Mouse (Mus musculus) forebrain, embryonic 14.5 days (tissue): Measurements from ENCODE around the gene Esam. TPM values are rescaled to one million over a fixed set of nuclear protein-coding genes. Genes with fewer than 3 reads are reported as not detected.

Source experiments
- ATAC-seq: fragments of 200-750 bp; cut with Nextera tagmentation; 2 replicates; pipeline ENCODE4 v1.8.0; 2017; ENCODE audit warnings: mild to moderate bottlenecking, moderate library complexity
- DNase-seq: peaks from one replicate; pipeline ENCODE4 v3.0.0-alpha.2; 2015; ENCODE audit warnings: low spot score
- H3K27ac ChIP-seq: fragments of 300-500 bp; sonication (generic); 2 replicates; pipeline ENCODE4 v1.5.1; 2014; ENCODE audit warnings: low read depth, mild to moderate bottlenecking, control low read depth, low read length, moderate library complexity
- H3K27me3 ChIP-seq: fragments of 300-500 bp; sonication (generic); replicated peaks from 2 replicates; pipeline ENCODE4 v1.6.1; 2014; ENCODE audit warnings: low read length, control low read depth, mixed read lengths; ENCODE audit not compliant: control insufficient read depth, insufficient read depth
- H3K36me3 ChIP-seq: fragments of 300-500 bp; sonication (generic); 2 replicates; pipeline ENCODE4 v1.6.1; 2014; ENCODE audit warnings: low read length, control low read depth; ENCODE audit not compliant: control insufficient read depth, insufficient read depth
- H3K4me1 ChIP-seq: fragments of 300-500 bp; sonication (generic); 2 replicates; pipeline ENCODE4 v1.6.1; 2014; ENCODE audit warnings: antibody characterized with exemption, low read length, control low read depth; ENCODE audit not compliant: control insufficient read depth, insufficient read depth
- H3K4me2 ChIP-seq: fragments of 300-500 bp; sonication (generic); 2 replicates; pipeline ENCODE4 v1.6.1; 2014; ENCODE audit warnings: mild to moderate bottlenecking, control low read depth, low read length
- H3K4me3 ChIP-seq: fragments of 300-500 bp; sonication (generic); 2 replicates; pipeline ENCODE4 v1.5.1; 2014; ENCODE audit warnings: low read depth, low read length, control low read depth
- H3K9ac ChIP-seq: fragments of 300-500 bp; sonication (generic); 2 replicates; pipeline ENCODE4 v1.6.1; 2014; ENCODE audit warnings: mild to moderate bottlenecking, low read length, control low read depth, moderate library complexity
- H3K9me3 ChIP-seq: fragments of 300-500 bp; sonication (generic); replicated peaks from 2 replicates; pipeline ENCODE4 v1.6.1; 2016; ENCODE audit warnings: low read length, control low read depth, mixed read lengths; ENCODE audit not compliant: control insufficient read depth
- WGBS: fragments of 180-500 bp; shearing (Covaris S2); extraction: QIAGEN DNeasy Blood & Tissue Kit; methylation state at CpG from one replicate; pipeline ENCODE4 v1.1.7; 2014; 5-methylcytosine and 5-hydroxymethylcytosine counted together
- polyA plus RNA-seq: library from polyadenylated mRNA; unstranded; fragments of >200 nt; fragmentation: Nextera tagmentation; extraction: Ambion mirVana; gene quantifications from 2 replicates; pipeline ENCODE4 v1.2.1, GENCODE M21; 2014

Esam gene
- polyA plus RNA-seq, 1 experiment from 2014 or later: 32.9 TPM

DNA sequence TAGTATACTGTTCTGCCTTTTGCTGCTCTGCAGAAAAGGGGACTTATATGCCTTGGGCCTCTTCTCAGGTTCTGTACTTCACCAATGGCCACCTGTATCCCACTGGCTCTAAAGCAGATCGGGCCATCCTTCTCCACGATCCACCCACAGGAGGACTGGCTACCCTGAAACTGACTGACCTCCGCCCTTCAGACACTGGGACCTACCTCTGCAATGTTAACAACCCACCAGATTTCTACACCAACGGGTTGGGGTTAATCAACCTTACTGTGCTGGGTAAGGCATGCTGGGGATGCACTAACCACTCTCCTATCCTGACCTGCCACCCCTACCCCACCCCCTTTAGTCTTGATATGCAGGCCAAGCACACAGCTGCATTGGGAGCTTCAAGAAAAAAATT, 12.3 kb downstream of the Esam start:
- Histone ChIP-seq H3K4me2 (no peak overlapping the region), H3K36me3 (no peaks in the 10 kb centered on the region), H3K9me3 (no peaks in the 10 kb centered on the region), H3K27ac (no peak overlapping the region), H3K4me3 (no peak overlapping the region), H3K9ac (no peak overlapping the region), H3K4me1 (peaks cover 6% of the 10 kb centered on the region; the same call in 1 of the 2 replicates), H3K27me3 (peaks cover 3% of the 10 kb centered on the region)
- 94% methylated on average over 4 of the region's 4 CpGs for WGBS
- DNase-seq: no peak
- ATAC-seq: no peak

DNA sequence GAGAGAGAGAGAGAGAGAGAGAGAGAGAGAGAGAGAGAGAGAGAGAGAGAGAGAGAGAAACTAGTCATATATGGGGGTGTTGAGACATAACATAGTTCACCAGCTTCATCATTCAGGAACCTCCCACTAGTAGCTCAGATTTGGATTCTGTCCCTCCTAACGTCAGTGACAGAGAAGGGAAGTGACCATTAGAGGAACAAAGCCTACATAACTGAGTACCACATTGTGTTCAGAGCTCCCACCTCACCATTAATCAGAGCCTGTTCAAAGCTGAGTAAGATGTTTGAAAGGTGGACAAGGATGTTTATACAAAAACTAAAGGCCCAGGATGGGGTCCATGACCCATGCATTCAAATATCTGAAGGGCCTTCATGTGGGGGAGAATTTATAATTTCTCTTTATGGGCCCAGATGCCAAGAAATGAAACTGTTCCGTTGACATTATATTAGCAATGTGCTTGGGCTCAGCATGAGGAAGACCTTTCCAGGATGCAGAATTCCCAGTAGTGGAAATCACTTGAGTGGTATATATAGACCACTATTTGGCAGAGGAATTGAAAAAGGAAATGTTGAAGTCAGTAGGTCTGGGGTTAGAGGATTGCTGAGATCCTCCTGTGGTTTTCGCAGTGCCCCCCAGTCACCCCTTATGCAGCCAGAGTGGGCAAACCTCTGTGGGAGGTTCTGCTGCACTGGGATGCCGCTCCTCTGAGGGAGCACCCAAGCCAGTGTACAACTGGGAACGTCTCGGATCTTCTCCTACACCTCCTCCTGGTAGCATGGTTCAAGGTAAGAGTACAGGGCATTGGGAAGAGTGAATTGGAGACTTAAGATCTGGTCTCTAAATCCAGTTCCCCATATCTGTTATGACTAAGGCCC, 13.1 kb downstream of the Esam start:
- 85% methylated on average over 6 of the region's 6 CpGs for WGBS
- no peak overlapping the region for H3K27ac ChIP-seq
- no peak for DNase-seq
- H3K36me3 ChIP-seq: no peaks in the 10 kb centered on the region
- no peak for ATAC-seq
- H3K9ac ChIP-seq: no peak overlapping the region
- H3K9me3 ChIP-seq: no peaks in the 10 kb centered on the region
- peaks cover 6% of the 10 kb centered on the region; the same call in 1 of the 2 replicates for H3K4me1 ChIP-seq
- H3K4me2 ChIP-seq: no peak overlapping the region
- H3K27me3 ChIP-seq: peaks cover 10% of the 10 kb centered on the region
- H3K4me3 ChIP-seq: no peak overlapping the region

DNA sequence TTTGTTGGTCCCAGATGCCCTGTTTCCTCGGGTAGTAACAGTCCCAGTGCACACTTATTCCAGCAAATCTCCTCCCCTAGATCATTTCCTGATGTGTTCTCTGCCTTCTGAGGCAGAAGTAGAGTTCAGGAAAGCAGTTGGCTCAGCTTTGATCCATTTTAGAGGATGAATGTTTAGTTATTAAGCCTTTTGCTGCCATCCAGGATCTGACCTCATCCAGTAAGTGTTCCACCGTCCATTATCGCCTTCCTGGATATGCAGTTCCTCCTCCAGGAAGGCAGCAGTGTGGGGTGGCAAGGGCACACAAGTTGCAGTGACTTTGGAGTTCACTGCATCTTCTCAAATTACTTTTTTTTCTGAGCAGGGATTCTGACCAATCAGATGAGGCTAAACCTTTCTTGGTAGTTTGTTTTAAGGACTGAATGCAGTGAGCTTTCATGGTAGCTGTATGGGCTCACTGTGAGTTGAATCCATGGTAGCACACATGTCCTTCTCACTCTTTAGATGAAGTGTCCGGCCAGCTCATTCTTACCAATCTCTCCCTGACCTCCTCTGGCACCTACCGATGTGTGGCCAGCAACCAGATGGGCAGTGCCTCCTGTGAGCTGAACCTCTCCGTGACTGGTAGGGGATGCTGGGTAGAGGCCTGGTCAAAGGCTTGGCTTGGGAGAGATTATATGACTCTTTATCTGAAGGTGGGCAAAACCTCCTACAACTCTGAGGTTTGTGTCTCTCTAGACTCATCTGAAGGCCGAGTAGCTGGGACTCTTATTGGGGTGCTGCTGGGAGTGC, 14.2 kb downstream of the Esam start:
- Histone ChIP-seq H3K4me3 (no peak overlapping the region), H3K4me2 (no peak overlapping the region), H3K36me3 (no peaks in the 10 kb centered on the region), H3K27me3 (peaks cover 17% of the 10 kb centered on the region), H3K9ac (no peak overlapping the region), H3K27ac (no peak overlapping the region), H3K4me1 (peaks cover 6% of the 10 kb centered on the region; the same call in 1 of the 2 replicates), H3K9me3 (no peaks in the 10 kb centered on the region)
- ATAC-seq: no peak
- 76% methylated on average over 7 of the region's 7 CpGs for WGBS
- DNase-seq: no peak

DNA sequence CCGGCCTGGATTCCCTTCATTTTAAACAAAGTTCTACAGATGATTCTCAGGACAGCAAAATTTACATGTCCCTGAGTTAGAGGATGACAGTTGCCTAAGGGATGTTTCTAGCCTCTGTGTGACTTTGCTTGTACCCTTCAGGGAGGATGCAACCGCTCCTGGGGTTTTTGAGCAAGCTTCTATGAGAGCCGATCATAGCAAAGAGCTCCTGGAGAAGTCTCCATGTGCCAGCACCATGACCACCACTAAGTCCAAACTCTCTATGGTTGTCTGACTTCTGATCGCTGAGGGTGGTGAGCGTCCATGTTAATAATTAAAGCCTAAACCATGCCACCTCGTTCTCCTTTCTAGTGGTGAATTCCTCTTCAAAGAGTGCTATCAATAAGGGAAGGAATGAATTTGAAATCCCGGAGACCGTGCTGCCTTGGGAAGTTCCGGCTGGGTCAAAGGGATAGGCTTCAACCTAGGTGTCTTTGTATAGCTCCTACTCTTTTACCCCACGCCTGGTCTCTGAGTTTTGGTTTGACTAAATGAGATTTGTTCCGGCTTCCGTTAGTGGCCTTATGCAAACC, 16.1 kb downstream of the Esam start:
- WGBS: 33% methylated on average over 12 of the region's 12 CpGs

DNA sequence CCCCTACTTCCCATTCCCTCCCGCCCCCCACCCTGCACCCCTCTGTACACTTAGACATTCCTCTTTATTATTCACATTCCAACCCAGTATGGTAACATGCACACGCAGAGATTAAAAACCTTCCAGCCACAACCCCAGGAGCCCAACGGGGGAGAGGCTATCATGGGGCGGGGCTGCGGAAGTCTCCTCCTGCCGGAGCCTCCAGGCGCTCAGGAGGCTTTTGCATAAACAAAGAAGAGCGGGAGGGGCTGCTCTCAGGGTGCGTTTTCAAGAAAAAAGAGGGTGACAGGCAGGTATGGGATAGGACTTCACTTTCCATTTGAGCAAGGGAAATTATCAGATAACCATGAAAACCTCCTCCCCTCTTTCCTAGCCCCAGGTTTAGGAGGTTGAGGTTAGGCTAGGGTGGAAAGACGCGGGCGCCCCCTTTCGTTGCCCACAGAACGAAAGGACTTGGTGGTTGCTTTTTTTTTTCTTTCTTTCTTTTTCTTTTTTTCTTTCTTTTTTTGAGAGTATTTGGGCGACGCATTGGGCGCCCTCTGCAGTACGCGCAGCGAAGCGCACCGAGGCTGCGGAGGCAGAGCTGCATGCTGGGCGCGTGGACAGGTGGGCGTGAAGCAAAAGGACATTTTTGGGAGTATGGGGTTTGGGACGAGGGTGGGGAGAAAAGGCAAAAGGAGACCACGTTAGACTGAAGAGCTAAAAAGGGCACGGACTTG, 16.7 kb downstream of the Esam start:
- Histone ChIP-seq H3K4me3 (peak overlapping the region; percentile 24), H3K9me3 (no peaks in the 10 kb centered on the region), H3K27me3 (peaks cover 27% of the 10 kb centered on the region), H3K36me3 (no peaks in the 10 kb centered on the region), H3K4me2 (peak overlapping the region; percentile 56), H3K9ac (peak overlapping the region; percentile 32; the same call in 1 of the 2 replicates), H3K27ac (no peak overlapping the region), H3K4me1 (peaks cover 6% of the 10 kb centered on the region; the same call in 1 of the 2 replicates)
- ATAC-seq (peak; percentile 67), DNase-seq (peak; percentile 73)
- under 1% methylated on average over 29 of the region's 29 CpGs for WGBS

More for the DNA sequence above, 16.1 kb downstream of the Esam start:
- Histone ChIP-seq H3K36me3 (no peaks in the 10 kb centered on the region), H3K27me3 (peaks cover 27% of the 10 kb centered on the region), H3K27ac (no peak overlapping the region), H3K4me1 (peaks cover 6% of the 10 kb centered on the region; the same call in 1 of the 2 replicates), H3K4me2 (peak overlapping the region; percentile 56), H3K4me3 (peak overlapping the region; percentile 24; the same call in 1 of the 2 replicates), H3K9me3 (no peaks in the 10 kb centered on the region), H3K9ac (no peak overlapping the region)
- ATAC-seq: peak; percentile 6; the same call in 1 of the 2 replicates
- no peak for DNase-seq

DNA sequence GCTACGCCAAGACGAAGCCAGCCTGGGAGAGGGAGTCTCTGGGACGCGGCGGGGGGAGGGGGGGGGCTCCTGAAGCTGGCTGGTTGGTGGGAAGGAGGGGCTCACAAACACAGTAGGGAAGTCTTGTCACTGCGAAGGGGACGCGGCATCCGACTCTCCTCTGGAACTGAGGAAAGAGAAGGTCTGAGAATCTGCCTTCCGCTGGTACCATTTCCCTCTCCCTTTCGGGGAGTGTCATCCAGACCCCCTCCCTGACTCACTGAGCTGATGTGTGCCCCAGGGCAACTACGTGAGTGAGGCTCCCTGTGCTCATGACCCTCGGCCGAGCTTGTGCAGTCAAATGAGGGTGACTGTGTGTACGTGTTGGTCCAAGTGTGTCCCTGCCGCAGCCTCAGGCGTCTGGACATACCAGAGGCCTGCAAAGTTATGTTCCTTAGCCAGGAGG, 17.3 kb downstream of the Esam start:
- H3K27me3 ChIP-seq: peaks cover 27% of the 10 kb centered on the region
- no peak overlapping the region for H3K27ac ChIP-seq
- H3K4me3 ChIP-seq: peak overlapping the region; percentile 24
- ATAC-seq (peak; percentile 43), DNase-seq (no peak)
- peak overlapping the region; percentile 56 for H3K4me2 ChIP-seq
- H3K4me1 ChIP-seq: peaks cover 6% of the 10 kb centered on the region; the same call in 1 of the 2 replicates
- WGBS: 11% methylated on average over 17 of the region's 17 CpGs
- H3K36me3 ChIP-seq: no peaks in the 10 kb centered on the region
- H3K9me3 ChIP-seq: no peaks in the 10 kb centered on the region
- H3K9ac ChIP-seq: peak overlapping the region; percentile 29; the same call in 1 of the 2 replicates

DNA sequence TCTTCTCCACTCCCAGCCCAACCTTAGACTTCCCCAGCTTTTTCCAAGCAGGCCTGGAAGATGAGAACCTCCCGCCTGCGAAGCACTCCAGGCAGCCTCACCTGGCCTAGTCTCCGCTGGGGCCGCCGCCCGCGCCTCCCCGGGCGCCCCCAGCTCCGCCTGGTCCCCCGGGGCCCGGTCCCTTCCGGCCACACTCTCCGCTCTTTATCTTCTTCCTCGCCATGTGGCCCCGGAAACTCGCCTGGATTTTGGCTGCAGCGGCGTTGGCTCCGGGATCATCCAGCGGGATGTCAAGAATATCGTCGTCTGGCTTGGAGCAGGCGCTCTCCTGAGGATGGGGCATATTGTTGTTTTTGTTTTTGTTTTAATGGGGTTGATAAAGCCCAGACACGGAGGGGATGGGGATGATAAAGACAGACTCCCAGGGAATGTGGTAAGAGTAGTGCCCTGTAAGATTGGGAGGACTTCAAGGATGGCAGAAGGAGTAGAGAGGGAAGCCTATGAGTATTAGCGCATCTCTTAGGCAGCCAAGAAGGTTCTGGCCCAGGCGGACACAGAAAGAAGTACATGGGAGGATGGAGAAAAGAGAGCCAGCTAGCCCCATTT, 18.1 kb downstream of the Esam start:
- ATAC-seq (0 out of 2 replicates have a peak, but pooled peaks have one; percentile 18), DNase-seq (no peak)
- 22% methylated on average over 27 of the region's 27 CpGs for WGBS
- Histone ChIP-seq H3K27ac (no peak overlapping the region), H3K9ac (no peak overlapping the region), H3K4me1 (peaks cover 6% of the 10 kb centered on the region; the same call in 1 of the 2 replicates), H3K27me3 (peaks cover 29% of the 10 kb centered on the region), H3K9me3 (no peaks in the 10 kb centered on the region), H3K4me2 (no peak overlapping the region), H3K4me3 (no peak overlapping the region), H3K36me3 (no peaks in the 10 kb centered on the region)

DNA sequence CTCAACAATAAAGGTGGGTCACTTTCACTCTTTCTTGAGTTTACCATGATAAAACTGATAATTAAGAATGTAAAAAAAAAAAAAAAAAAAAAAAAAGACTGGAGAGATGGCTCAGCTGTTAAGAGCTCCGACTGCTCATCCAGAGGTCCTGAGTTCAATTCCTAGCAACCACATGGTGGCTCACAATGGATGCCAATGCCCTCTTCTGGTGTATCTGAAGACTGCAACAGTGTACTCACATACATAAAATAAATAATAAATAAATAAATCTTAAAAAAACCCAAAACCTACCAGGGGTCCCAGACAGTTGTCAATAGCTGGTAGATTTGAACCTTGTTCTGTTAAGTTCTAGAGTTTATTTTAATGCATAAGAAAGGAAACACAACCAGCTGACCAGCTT, 19.0 kb downstream of the Esam start:
- Histone ChIP-seq H3K27me3 (peaks cover 39% of the 10 kb centered on the region), H3K4me3 (no peak overlapping the region), H3K9me3 (no peaks in the 10 kb centered on the region), H3K27ac (no peak overlapping the region), H3K9ac (no peak overlapping the region), H3K4me1 (peaks cover 8% of the 10 kb centered on the region), H3K36me3 (no peaks in the 10 kb centered on the region), H3K4me2 (no peak overlapping the region)
- ATAC-seq (no peak), DNase-seq (no peak)
- 94% methylated on average over 1 of the region's 1 CpGs for WGBS
